Mouse (Mus musculus): ENCODE measurements around the gene Gm4756.

- no peak for TF ChIP-seq CTCF (IDR thresholded peaks at IDR 0.05; ENCODE audit: low read depth, low read length)
- TF ChIP-seq EP300 (IDR thresholded peaks at IDR 0.05; ENCODE audit: insufficient read depth, low read depth, low read length) = no peak
These were observed 64.1 kb downstream of the Gm4756 start for GRCm38 (mm10) chr12:72585339-72585738.

Measured in ES-Bruce4 (cell line).